9 mouse cellular contexts compared by ENCODE assay signal in genomic region chr12:36041703-36042347, GRCm38 (mm10). TPM values are rescaled to one million over a fixed set of nuclear protein-coding genes. Genes with fewer than 3 reads are reported as not detected.
DNase-seq lines count a peak whose midpoint lies in the region; ATAC-seq and TF ChIP-seq lines count a peak whose summit lies in the region.
"Had no signal": no experiment of that assay in that cellular context is flagged by ENCODE, and none has a peak within 500 bp of the region (broad histone marks: within the 10 kb centered on the region; RNA-seq: fewer than 3 reads in every experiment).

No protein-coding gene starts in this region.

- peak overlapping the region; percentile 94 for H3K9ac ChIP-seq in forebrain, embryonic 12.5 days
- H3K9ac ChIP-seq in lung, postnatal 0 days (replicated peaks; ENCODE audit: low read depth): peak overlapping the region; percentile 72

- in situ Hi-C loops in Patski (cut with MboI; ENCODE audit: low pct_unique_long_range_greater_than_20kb): no loop called here

- H3K27me3 ChIP-seq in Patski: peaks cover 19% of the 10 kb centered on the region
- peaks cover 4% of the 10 kb centered on the region; the same call in 1 of the 2 replicates for H3K27me3 ChIP-seq in forebrain, embryonic 12.5 days
- H3K27me3 ChIP-seq in lung, postnatal 0 days (replicated peaks; ENCODE audit: insufficient read depth, low read length): no peaks in the 10 kb centered on the region

- POLR2A ChIA-PET in Patski (lab: Charles Lee): no interaction called here

- DNase-seq in Patski (ENCODE audit: low read depth, low spot score): no peak
- DNase-seq in cerebellum, adult 11 months: peak; percentile 73
- DNase-seq in heart, postnatal 14 days: peak; percentile 56 to 60
- DNase-seq in kidney, postnatal 4 days: peak; percentile 57 to 75
- DNase-seq in lung, postnatal 0 days (ENCODE audit: low spot score): peak; percentile 70
- DNase-seq in ovary, postnatal 10 days (ENCODE audit: low spot score): peak; percentile 3
- peak; percentile 73 to 75 for DNase-seq in thymus, postnatal 36 days

- TF ChIP-seq CTCF in Patski (IDR thresholded peaks at IDR 0.05): peak; percentile 52
- peak; percentile 62 for TF ChIP-seq CTCF in lung, postnatal 0 days (IDR thresholded peaks at IDR 0.05)

- H3K4me3 ChIP-seq in forebrain, embryonic 12.5 days (replicated peaks): peak overlapping the region; percentile 92
- H3K4me3 ChIP-seq in lung, postnatal 0 days (ENCODE audit: low read depth, low read length): peak overlapping the region; percentile 62

- H3K36me3 ChIP-seq in forebrain, embryonic 12.5 days (replicated peaks): no peaks in the 10 kb centered on the region
- no peaks in the 10 kb centered on the region for H3K36me3 ChIP-seq in lung, postnatal 0 days (ENCODE audit: insufficient read depth, low read length)

- H3K4me2 ChIP-seq in forebrain, embryonic 12.5 days: peak overlapping the region; percentile 60
- peak overlapping the region; percentile 81 for H3K4me2 ChIP-seq in lung, postnatal 0 days (replicated peaks; ENCODE audit: low read depth, low read length)

- under 1% methylated on average over 50 of the region's 50 CpGs for WGBS in forebrain, embryonic 12.5 days
- WGBS in lung, postnatal 0 days: under 1% methylated on average over 38 of the region's 50 CpGs

- peak; percentile 68 for ATAC-seq in Patski
- ATAC-seq in forebrain, embryonic 12.5 days (ENCODE audit: low FRiP score): peak; percentile 81
- peak; percentile 69 for ATAC-seq in lung, postnatal 0 days

- intact Hi-C loops in heart, postnatal 14 days (cut with DNase I): loop anchor here (5.0 to 10.0 kb wide), 3 partner anchors 45 to 517 kb away; no protein-coding TSS in a partner anchor

- TF ChIP-seq EP300 in lung, postnatal 0 days (IDR thresholded peaks at IDR 0.05): peak; percentile 69

- peaks cover 17% of the 10 kb centered on the region for H3K4me1 ChIP-seq in forebrain, embryonic 12.5 days
- H3K4me1 ChIP-seq in lung, postnatal 0 days (ENCODE audit: insufficient read depth, low read depth, low read length): no peaks in the 10 kb centered on the region

- H3K9me3 ChIP-seq in forebrain, embryonic 12.5 days: no peaks in the 10 kb centered on the region
- no peaks in the 10 kb centered on the region for H3K9me3 ChIP-seq in lung, postnatal 0 days (ENCODE audit: low read length)

- CTCF ChIA-PET in Patski (lab: Charles Lee): interaction anchor here (0.7 kb wide), 1 partner anchor 14 kb away, joined by 3 read pairs; no protein-coding TSS in a partner anchor

- H3K27ac ChIP-seq in forebrain, embryonic 12.5 days: peak overlapping the region; percentile 88
- H3K27ac ChIP-seq in lung, postnatal 0 days (ENCODE audit: low read length): peak overlapping the region; percentile 52

RNA-seq across cellular contexts. Expression of gene Tspan13, which starts 0.5 kb away (rescaled TPM):
- polyA plus RNA-seq in Patski (2021): 12.6 TPM
- 236 and 244 TPM in 2 replicates for polyA plus RNA-seq in forebrain, embryonic 12.5 days (2016; fragmentation: Nextera tagmentation; extraction: Ambion mirVana)
- 10 to 100 TPM; 73.1 TPM for total RNA-seq in heart, postnatal 14 days (2021)
- polyA plus RNA-seq in lung, postnatal 0 days (2015; fragmentation: Nextera tagmentation; extraction: Ambion mirVana): 255 and 302 TPM in 2 replicates

RNA-seq across cellular contexts. Expression of gene Agr2, which starts 49.1 kb away (rescaled TPM):
- polyA plus RNA-seq in Patski (2021): 0.09 TPM
- 0.33 and 0.36 TPM in 2 replicates for polyA plus RNA-seq in forebrain, embryonic 12.5 days (2016; fragmentation: Nextera tagmentation; extraction: Ambion mirVana)
- not detected for total RNA-seq in heart, postnatal 14 days (2021)
- polyA plus RNA-seq in lung, postnatal 0 days (2015; fragmentation: Nextera tagmentation; extraction: Ambion mirVana): 5.8 and 7.0 TPM in 2 replicates
- total RNA-seq: left cerebral cortex, postnatal 36 days had no signal

Comparison
In these comparisons a context has a peak if more than half of its experiments do, and no peak if none do; other contexts are left out.
1. RNA of gene Tspan13, which starts 0.5 kb away (polyA plus RNA-seq): 255 to 302 TPM in lung, postnatal 0 days and 236 to 244 TPM in forebrain, embryonic 12.5 days; 12.6 TPM in Patski (single experiment); every median in the first group is over 10 times any median in the second.
2. Peak in every context shown above with its lines, with median percentiles within 50 percentile points of each other: ATAC-seq.